Mouse (Mus musculus): Measurements from ENCODE around the gene 1700017D01Rik. TPM values are rescaled to one million over a fixed set of nuclear protein-coding genes. Genes with fewer than 3 reads are reported as not detected.
A peak's percentile ranks its signal among the peaks of the same experiment; 100 is the strongest.
"Not testable (repeated sequence)": the region's sequence is repeated elsewhere in the genome, so short reads cannot be mapped to it uniquely, and the experiment has no call there.

1700017D01Rik gene
- polyA plus RNA-seq (2015; fragmentation: Nextera tagmentation; extraction: Ambion mirVana) = not detected in 2 replicates

- DNase-seq (ENCODE audit: low spot score) = not testable (repeated sequence)
Measured at GRCm38 (mm10) chr19:11130776-11131175, at the start of gene 1700017D01Rik. 1700017D01Rik (minus strand) TSS chr19:11130876.

GRCm38 (mm10) chr19:11177464-11177863 lies 46.8 kb upstream of the 1700017D01Rik start:
- no peak for DNase-seq (ENCODE audit: low spot score)

DNA sequence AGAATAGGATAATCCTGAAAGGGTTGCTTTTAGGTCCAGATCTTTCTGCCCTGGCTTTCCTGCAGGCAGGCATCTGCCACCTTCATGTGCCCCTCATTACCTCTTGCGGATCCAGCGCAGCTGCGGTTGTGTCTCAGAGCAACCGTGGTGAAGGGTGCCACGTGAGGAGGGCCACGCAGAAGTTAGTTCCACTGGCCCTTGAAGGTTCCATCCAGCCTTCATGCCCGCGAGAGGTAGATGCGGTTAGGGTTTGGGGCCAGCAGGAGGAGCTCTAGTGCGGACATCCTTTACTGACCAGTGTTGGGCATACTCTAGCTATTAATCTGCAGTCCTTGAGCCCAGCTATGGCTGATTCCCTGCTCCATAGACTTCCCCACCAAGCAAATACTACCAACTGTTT lies 34.5 kb upstream of the 1700017D01Rik start, which contains the start of gene 1700025F22Rik:
Gene 1700025F22Rik, minus strand, starts transcription at position 149 of the 400 bp plus-strand sequence.
- DNase-seq (ENCODE audit: low spot score) = no peak

DNA sequence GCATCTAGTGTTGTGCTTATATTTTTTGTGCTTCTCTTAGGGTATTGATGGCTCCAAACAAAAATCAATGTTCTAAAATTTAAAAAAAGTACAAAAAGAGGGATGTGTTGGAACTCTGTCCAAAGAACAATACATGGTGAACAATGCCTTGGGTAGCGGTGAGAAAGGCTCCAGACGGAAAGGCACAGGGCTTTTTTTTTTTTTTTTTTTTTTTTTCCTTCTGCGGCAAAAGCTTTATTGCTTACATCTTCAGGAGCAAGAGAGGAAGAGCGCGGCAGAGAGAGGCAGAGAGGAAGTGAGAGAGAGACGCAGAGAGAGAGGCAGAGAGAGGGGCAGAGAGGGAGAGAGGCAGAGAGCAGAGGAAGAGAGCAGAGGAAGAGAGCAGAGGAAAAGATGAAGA lies 27.2 kb upstream of the 1700017D01Rik start:
- not testable (repeated sequence) for DNase-seq (ENCODE audit: low spot score)

DNA sequence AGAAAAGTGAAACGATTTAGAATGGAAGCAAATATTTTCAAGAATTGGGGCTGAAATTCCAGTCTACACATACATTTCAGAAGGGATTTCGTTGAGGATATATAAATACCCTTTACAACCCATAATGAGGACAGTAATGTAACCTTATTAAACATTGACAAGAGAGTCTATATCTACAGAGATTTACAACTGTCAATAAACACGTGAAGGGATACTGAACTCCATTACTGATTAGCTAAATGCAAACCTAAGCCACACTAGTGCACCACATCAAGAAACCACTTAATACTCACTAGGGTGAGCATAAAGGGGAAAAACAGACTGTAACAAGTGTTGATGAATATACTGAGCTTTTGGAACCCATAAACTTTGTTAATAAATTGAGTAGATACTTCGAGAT lies 4.7 kb upstream of the 1700017D01Rik start:
- DNase-seq (ENCODE audit: low spot score) = no peak

GRCm38 (mm10) chr19:11134852-11135251 lies 4.2 kb upstream of the 1700017D01Rik start:
- DNase-seq (ENCODE audit: low spot score) = no peak

- DNase-seq (ENCODE audit: low spot score) = no peak
Measured at GRCm38 (mm10) chr19:11129702-11130101, 974 bp downstream of the 1700017D01Rik start.

GRCm38 (mm10) chr19:11121016-11121420 lies 9.7 kb downstream of the 1700017D01Rik start:
- DNase-seq (ENCODE audit: low spot score) = peak; percentile 11

GRCm38 (mm10) chr19:11119338-11119737 lies 11.3 kb downstream of the 1700017D01Rik start:
- DNase-seq (ENCODE audit: low spot score) = no peak

DNA sequence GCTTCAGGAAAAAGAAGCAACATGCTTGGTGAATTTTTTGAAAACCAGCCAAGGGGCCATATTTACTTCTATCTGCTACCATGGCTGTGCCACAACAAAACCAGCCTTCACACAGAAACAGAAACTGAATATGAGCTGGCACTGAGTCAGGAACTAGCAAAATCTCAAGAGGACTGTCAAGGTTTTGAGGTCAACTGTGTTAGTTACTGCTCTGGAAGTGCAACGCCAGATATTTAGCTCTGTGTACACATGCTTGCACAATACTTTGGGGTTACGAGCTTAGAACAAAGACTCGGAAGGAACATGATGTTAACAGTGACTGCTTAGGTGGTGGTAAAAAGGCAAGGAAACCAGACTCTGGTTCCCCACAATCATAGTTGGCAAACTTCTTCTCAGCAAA lies 22.9 kb downstream of the 1700017D01Rik start:
- no peak for DNase-seq (ENCODE audit: low spot score)

GRCm38 (mm10) chr19:11101880-11102279 lies 28.8 kb downstream of the 1700017D01Rik start:
- no peak for DNase-seq (ENCODE audit: low spot score)

- no peak for DNase-seq (ENCODE audit: low spot score)
Measured at GRCm38 (mm10) chr19:11098401-11098800, 32.3 kb downstream of the 1700017D01Rik start.

DNA sequence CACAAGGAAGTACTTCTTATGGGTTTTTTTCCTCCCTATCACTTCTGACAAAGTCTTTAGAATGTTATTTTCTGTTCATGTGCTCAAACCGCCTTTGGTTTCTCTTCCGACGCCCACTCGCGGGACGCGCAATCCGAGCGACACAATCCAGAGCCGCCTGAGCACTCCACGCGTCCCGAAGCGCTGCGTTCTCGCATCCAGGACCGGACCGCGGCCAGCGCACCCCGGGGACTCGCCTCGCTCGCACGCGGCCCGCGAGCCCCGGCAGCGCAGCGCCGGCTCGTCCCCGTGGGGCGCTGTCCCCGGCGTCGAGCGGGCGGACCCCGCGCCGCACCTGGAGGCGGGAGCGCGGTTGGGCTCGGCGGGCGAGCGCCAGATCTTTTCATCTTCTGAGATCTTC lies 38.5 kb downstream of the 1700017D01Rik start:
- DNase-seq (ENCODE audit: low spot score) = peak; percentile 3

GRCm38 (mm10) chr19:11080934-11081333 lies 49.7 kb downstream of the 1700017D01Rik start, which contains the start of gene Ms4a8a:
Ms4a8a (minus strand) TSS chr19:11081102.
- DNase-seq (ENCODE audit: low spot score) = no peak

DNA sequence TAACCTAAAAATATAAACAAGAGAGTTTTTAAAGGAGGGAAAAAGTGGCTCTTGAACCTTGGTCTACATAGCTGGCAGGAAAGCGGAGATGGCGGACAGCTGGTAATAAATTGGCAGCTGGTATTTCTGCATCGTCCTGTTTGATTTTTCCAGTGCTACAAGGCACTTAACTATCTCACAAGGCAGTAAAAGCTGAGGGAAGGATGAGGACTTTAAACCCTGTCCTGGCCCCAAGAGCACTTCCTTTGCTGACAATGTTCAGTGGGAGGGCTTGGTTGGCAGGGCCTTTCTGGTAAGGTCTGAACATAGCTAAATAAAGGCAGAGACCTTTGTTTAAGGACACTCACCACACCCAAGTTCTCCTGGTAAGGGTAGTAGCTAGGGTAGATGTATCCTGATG lies 60.3 kb downstream of the 1700017D01Rik start:
- no peak for DNase-seq (ENCODE audit: low spot score)

DNA sequence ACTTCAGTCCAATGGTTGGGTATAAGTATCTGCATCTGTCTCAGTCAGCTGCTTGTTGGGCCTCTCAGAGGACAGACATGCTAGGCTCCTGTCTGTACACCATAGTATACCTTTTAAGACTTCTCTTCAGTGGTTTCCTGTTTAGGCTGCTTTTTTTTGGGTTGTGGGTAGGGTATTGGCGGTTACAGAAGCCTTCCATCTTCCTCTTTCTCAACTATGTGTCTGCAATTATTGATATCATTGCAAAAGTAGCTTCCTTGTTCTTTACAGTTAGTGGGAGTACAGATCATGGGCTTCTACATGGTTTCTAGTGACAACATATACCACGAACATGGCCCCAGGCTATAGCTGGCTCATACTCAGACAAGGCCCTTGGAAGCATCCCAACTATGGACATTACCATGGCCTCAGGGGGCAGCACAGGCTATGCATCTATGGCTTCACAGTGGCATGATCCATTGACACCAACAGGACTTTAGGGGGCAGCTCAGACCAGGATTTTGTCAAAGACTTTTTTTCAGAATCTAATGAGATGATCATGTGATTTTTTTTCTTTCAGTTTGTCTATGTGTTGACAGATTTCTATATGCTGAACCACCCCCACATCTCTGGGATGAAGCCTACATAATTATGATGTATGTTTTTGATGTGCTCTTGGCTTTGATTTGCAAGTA lies 65.3 kb downstream of the 1700017D01Rik start:
- no peak for DNase-seq (ENCODE audit: low spot score)

DNA sequence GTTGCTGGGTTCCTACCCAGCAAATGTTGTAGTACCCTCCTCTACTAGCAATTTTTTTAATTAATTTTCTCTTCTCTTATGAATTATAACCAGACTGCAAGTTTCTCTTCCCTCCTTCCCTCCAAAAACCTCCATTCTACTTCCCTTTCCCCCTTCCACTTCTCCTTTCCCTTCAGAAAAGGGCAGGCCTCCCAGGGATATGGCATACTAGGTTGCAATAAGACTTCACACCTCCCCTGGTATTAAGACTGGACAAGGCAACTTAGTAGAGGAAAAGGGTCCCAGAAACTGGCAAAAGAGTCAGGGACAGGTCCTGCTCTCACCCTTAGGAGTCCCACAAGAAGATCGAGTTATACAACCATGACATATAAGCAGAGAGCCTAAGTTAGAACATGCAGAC lies 69.8 kb downstream of the 1700017D01Rik start:
- DNase-seq (ENCODE audit: low spot score) = no peak

GRCm38 (mm10) chr19:11059967-11060366 lies 70.7 kb downstream of the 1700017D01Rik start:
- no peak for DNase-seq (ENCODE audit: low spot score)

DNA sequence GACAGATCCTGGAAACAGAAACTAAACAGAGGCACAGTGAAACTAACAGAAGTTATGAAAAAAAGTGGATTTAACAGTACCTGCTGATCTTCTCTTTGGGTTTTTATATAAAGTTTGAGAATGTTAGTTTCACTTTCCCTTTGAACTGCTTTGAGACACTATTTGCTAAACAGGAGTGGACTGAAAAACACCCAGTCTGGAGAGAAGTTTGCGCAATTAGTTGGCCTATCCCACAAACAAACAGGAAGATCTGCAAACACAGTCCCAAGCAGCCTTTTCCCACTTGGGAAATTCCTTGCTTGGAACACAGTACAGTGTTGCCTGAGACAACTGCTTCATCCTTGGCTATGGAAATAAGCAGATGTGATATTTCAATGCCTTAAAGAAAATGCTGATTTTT lies 75.0 kb downstream of the 1700017D01Rik start:
- DNase-seq (ENCODE audit: low spot score) = not testable (repeated sequence)

- no peak for DNase-seq (ENCODE audit: low spot score)
Measured at GRCm38 (mm10) chr19:11053277-11053676, 77.4 kb downstream of the 1700017D01Rik start.

- DNase-seq (ENCODE audit: low spot score) = no peak
Measured at GRCm38 (mm10) chr19:11052877-11053276, 77.8 kb downstream of the 1700017D01Rik start.

DNA sequence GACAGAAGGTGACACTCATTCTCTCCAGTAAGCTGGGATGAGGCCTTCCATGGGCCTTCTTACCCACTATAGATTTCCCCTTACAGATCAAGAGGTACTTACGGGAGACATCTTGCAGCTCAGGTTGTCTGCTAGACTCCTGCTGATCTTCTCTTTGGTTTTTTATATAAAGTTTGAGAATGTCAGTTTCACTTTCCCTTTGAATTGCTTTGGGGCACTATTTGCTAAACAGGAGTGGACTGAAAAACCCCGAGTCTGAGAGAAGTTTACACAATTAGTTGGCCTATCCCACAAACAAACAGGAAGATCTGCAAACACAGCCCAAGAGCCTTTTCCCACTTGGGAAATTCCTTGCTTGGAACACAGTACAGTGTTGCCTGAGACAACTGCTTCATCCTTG lies 80.4 kb downstream of the 1700017D01Rik start:
- no peak for DNase-seq (ENCODE audit: low spot score)

- no peak for DNase-seq (ENCODE audit: low spot score)
Measured at GRCm38 (mm10) chr19:11049426-11049825, 81.2 kb downstream of the 1700017D01Rik start.

All from thymus, postnatal 0 days (tissue).